Mouse (Mus musculus): ENCODE measurements around the gene Snrpc.

- TF ChIP-seq CTCF (IDR thresholded peaks at IDR 0.05; ENCODE audit: extremely low read depth, insufficient read length, insufficient replicate concordance, low read depth, low read length) (no peak), POLR2A (IDR thresholded peaks at IDR 0.05; ENCODE audit: low read depth, low read length) (no peak)
These were observed 32.9 kb upstream of the Snrpc start for GRCm38 (mm10) chr17:27804803-27805770.
